Comparison of ENCODE assay signal across 21 mouse cellular contexts in genomic region chr2:105058577-105059116, GRCm38 (mm10). TPM values are rescaled to one million over a fixed set of nuclear protein-coding genes. Genes with fewer than 3 reads are reported as not detected.
DNase-seq lines count a peak whose midpoint lies in the region; ATAC-seq and TF ChIP-seq lines count a peak whose summit lies in the region.
"Had no signal": no experiment of that assay in that cellular context is flagged by ENCODE, and none has a peak within 500 bp of the region (broad histone marks: within the 10 kb centered on the region; RNA-seq: fewer than 3 reads in every experiment).

No protein-coding gene starts in this region.

- H3K36me3 ChIP-seq in kidney, embryonic 14.5 days (ENCODE audit: control insufficient read depth, insufficient read depth, low read length): no peaks in the 10 kb centered on the region
- H3K36me3 ChIP-seq in lung, postnatal 0 days (ENCODE audit: insufficient read depth, low read length): no peaks in the 10 kb centered on the region
- no peaks in the 10 kb centered on the region for H3K36me3 ChIP-seq in liver, embryonic 16.5 days (ENCODE audit: control insufficient read depth, insufficient read depth)
- H3K36me3 ChIP-seq in stomach, postnatal 0 days (ENCODE audit: control insufficient read depth, insufficient read depth, low read length): no peaks in the 10 kb centered on the region
- H3K36me3 ChIP-seq in midbrain, embryonic 14.5 days (ENCODE audit: control insufficient read depth, insufficient read depth, low read length): no peaks in the 10 kb centered on the region
- H3K36me3 ChIP-seq: embryonic facial prominence, embryonic 13.5 days; G1E; hindbrain, embryonic 12.5 days; midbrain, embryonic 10.5 days; neural tube, embryonic 15.5 days had no signal

- no peak overlapping the region for H3K9ac ChIP-seq in kidney, embryonic 14.5 days (ENCODE audit: low read depth, low read length)
- no peak overlapping the region for H3K9ac ChIP-seq in lung, postnatal 0 days (replicated peaks; ENCODE audit: low read depth)
- no peak overlapping the region for H3K9ac ChIP-seq in liver, embryonic 16.5 days (ENCODE audit: low read depth, low read length)
- H3K9ac ChIP-seq in stomach, postnatal 0 days (ENCODE audit: low read length): no peak overlapping the region
- H3K9ac ChIP-seq in midbrain, embryonic 14.5 days (replicated peaks; ENCODE audit: low read length): no peak overlapping the region
- H3K9ac ChIP-seq: embryonic facial prominence, embryonic 13.5 days; hindbrain, embryonic 12.5 days; neural tube, embryonic 15.5 days had no signal

- H3K4me3 ChIP-seq in kidney, embryonic 14.5 days (ENCODE audit: low read length): no peak overlapping the region
- H3K4me3 ChIP-seq in lung, postnatal 0 days (ENCODE audit: low read depth, low read length): no peak overlapping the region
- H3K4me3 ChIP-seq in liver, embryonic 16.5 days (ENCODE audit: low read depth, low read length): no peak overlapping the region
- no peak overlapping the region for H3K4me3 ChIP-seq in stomach, postnatal 0 days (ENCODE audit: low read depth, low read length)
- no peak overlapping the region for H3K4me3 ChIP-seq in midbrain, embryonic 14.5 days (replicated peaks; ENCODE audit: low read depth, low read length)
- H3K4me3 ChIP-seq: embryonic facial prominence, embryonic 13.5 days; hindbrain, embryonic 12.5 days; midbrain, embryonic 10.5 days; neural tube, embryonic 15.5 days had no signal

- no peak overlapping the region for H3K27ac ChIP-seq in kidney, embryonic 14.5 days (ENCODE audit: low read depth, low read length)
- no peak overlapping the region for H3K27ac ChIP-seq in lung, postnatal 0 days (ENCODE audit: low read length)
- H3K27ac ChIP-seq in liver, embryonic 16.5 days (ENCODE audit: low read length): no peak overlapping the region
- H3K27ac ChIP-seq in stomach, postnatal 0 days (replicated peaks): no peak overlapping the region
- H3K27ac ChIP-seq in midbrain, embryonic 14.5 days (replicated peaks; ENCODE audit: low read depth, low read length): no peak overlapping the region
- H3K27ac ChIP-seq: embryonic facial prominence, embryonic 13.5 days; hindbrain, embryonic 12.5 days; midbrain, embryonic 10.5 days; neural tube, embryonic 15.5 days had no signal

- TF ChIP-seq EP300 in lung, postnatal 0 days (IDR thresholded peaks at IDR 0.05): no peak
- no peak for TF ChIP-seq EP300 in stomach, postnatal 0 days (optimal IDR thresholded peaks at IDR 0.05)

- peak; percentile 22 to 43 for DNase-seq in kidney, postnatal 36 days
- DNase-seq in lung, postnatal 0 days (ENCODE audit: low spot score): peak; percentile 20
- no peak for DNase-seq in lung, postnatal 25 days (ENCODE audit: low spot score)
- peak; percentile 17 for DNase-seq in stomach, postnatal 0 days (ENCODE audit: low spot score)
- DNase-seq in midbrain, embryonic 14.5 days: no peak
- DNase-seq: adrenal gland, postnatal 10 days; cerebellum, adult 2 months; lung, adult 2 months; retina, postnatal 1 day had no signal

- no peak for ATAC-seq in kidney, embryonic 14.5 days (ENCODE audit: low FRiP score, low TSS enrichment)
- ATAC-seq in lung, postnatal 0 days: no peak; the same call in 1 of the 2 replicates
- ATAC-seq in liver, embryonic 16.5 days (ENCODE audit: low read depth): peak; percentile 69
- peak; percentile 68 for ATAC-seq in stomach, postnatal 0 days (ENCODE audit: low FRiP score, low TSS enrichment)
- ATAC-seq in midbrain, embryonic 14.5 days (ENCODE audit: low FRiP score, low TSS enrichment): no peak

- no peak for TF ChIP-seq CTCF in lung, postnatal 0 days (IDR thresholded peaks at IDR 0.05)
- no peak for TF ChIP-seq CTCF in stomach, postnatal 0 days (IDR thresholded peaks at IDR 0.05; ENCODE audit: low read depth)

- H3K4me2 ChIP-seq in kidney, embryonic 14.5 days (replicated peaks; ENCODE audit: low read depth, low read length): no peak overlapping the region
- H3K4me2 ChIP-seq in lung, postnatal 0 days (replicated peaks; ENCODE audit: low read depth, low read length): no peak overlapping the region
- H3K4me2 ChIP-seq in liver, embryonic 16.5 days (ENCODE audit: low read depth, low read length): no peak overlapping the region
- H3K4me2 ChIP-seq in stomach, postnatal 0 days (replicated peaks; ENCODE audit: low read depth): no peak overlapping the region
- H3K4me2 ChIP-seq in midbrain, embryonic 14.5 days (ENCODE audit: low read length): no peak overlapping the region
- H3K4me2 ChIP-seq: embryonic facial prominence, embryonic 13.5 days; hindbrain, embryonic 12.5 days; neural tube, embryonic 15.5 days had no signal

- peaks cover 12% of the 10 kb centered on the region; the same call in 1 of the 2 replicates for H3K4me1 ChIP-seq in kidney, embryonic 14.5 days (ENCODE audit: control insufficient read depth, insufficient read depth, low read length)
- H3K4me1 ChIP-seq in lung, postnatal 0 days (ENCODE audit: insufficient read depth, low read depth, low read length): peaks cover 7% of the 10 kb centered on the region; the same call in 1 of the 2 replicates
- no peaks in the 10 kb centered on the region; the same call in 1 of the 2 replicates for H3K4me1 ChIP-seq in liver, embryonic 16.5 days (ENCODE audit: control insufficient read depth, low read depth, low read length)
- H3K4me1 ChIP-seq in stomach, postnatal 0 days (replicated peaks; ENCODE audit: control insufficient read depth, insufficient read depth): no peaks in the 10 kb centered on the region
- no peaks in the 10 kb centered on the region for H3K4me1 ChIP-seq in midbrain, embryonic 14.5 days (ENCODE audit: control insufficient read depth, insufficient read depth, low read length)
- H3K4me1 ChIP-seq: embryonic facial prominence, embryonic 13.5 days; hindbrain, embryonic 12.5 days; neural tube, embryonic 15.5 days had no signal

- WGBS in kidney, embryonic 14.5 days: 52% methylated on average over 7 of the region's 7 CpGs
- whole genome bisulfite sequencing in lung, postnatal 0 days: 36% methylated on average over 7 of the region's 7 CpGs
- 43% methylated on average over 7 of the region's 7 CpGs for WGBS in liver, embryonic 16.5 days (ENCODE audit: insufficient replicate concordance)
- WGBS in stomach, postnatal 0 days: 43% methylated on average over 7 of the region's 7 CpGs
- WGBS in midbrain, embryonic 14.5 days: 75% methylated on average over 7 of the region's 7 CpGs

- H3K27me3 ChIP-seq in kidney, embryonic 14.5 days (ENCODE audit: control insufficient read depth, insufficient read depth, low read length): no peaks in the 10 kb centered on the region
- no peaks in the 10 kb centered on the region for H3K27me3 ChIP-seq in lung, postnatal 0 days (replicated peaks; ENCODE audit: insufficient read depth, low read length)
- no peaks in the 10 kb centered on the region for H3K27me3 ChIP-seq in liver, embryonic 16.5 days (ENCODE audit: control insufficient read depth, insufficient read depth, low read depth, low read length)
- no peaks in the 10 kb centered on the region for H3K27me3 ChIP-seq in stomach, postnatal 0 days (ENCODE audit: control insufficient read depth, insufficient read depth, low read length)
- no peaks in the 10 kb centered on the region for H3K27me3 ChIP-seq in midbrain, embryonic 14.5 days (ENCODE audit: control insufficient read depth, insufficient read depth, low read length)
- H3K27me3 ChIP-seq: embryonic facial prominence, embryonic 13.5 days; hindbrain, embryonic 12.5 days had no signal

- no peaks in the 10 kb centered on the region for H3K9me3 ChIP-seq in kidney, embryonic 14.5 days (ENCODE audit: control insufficient read depth, low read length)
- H3K9me3 ChIP-seq in lung, postnatal 0 days (ENCODE audit: low read length): no peaks in the 10 kb centered on the region
- H3K9me3 ChIP-seq in liver, embryonic 16.5 days (replicated peaks; ENCODE audit: control insufficient read depth, low read length): no peaks in the 10 kb centered on the region
- H3K9me3 ChIP-seq in stomach, postnatal 0 days (ENCODE audit: control insufficient read depth, low read length): no peaks in the 10 kb centered on the region
- H3K9me3 ChIP-seq in midbrain, embryonic 14.5 days (ENCODE audit: control insufficient read depth, low read length): no peaks in the 10 kb centered on the region
- H3K9me3 ChIP-seq: embryonic facial prominence, embryonic 13.5 days; G1E; hindbrain, embryonic 12.5 days; midbrain, embryonic 10.5 days; neural tube, embryonic 15.5 days had no signal

RNA-seq across cellular contexts. Expression of gene Gm11060, which starts 33.2 kb away (rescaled TPM):
- polyA plus RNA-seq in kidney, embryonic 14.5 days (2014; fragmentation: Nextera tagmentation; extraction: Ambion mirVana): not detected in 2 replicates
- not detected in 2 replicates for polyA plus RNA-seq in lung, postnatal 0 days (2015; fragmentation: Nextera tagmentation; extraction: Ambion mirVana)
- polyA plus RNA-seq in liver, embryonic 16.5 days (2015; fragmentation: Nextera tagmentation; extraction: Ambion mirVana): not detected in 2 replicates
- polyA plus RNA-seq in stomach, postnatal 0 days (2015; fragmentation: Nextera tagmentation; extraction: Ambion mirVana): not detected in 2 replicates
- polyA plus RNA-seq in midbrain, embryonic 14.5 days (2014; fragmentation: Nextera tagmentation; extraction: Ambion mirVana): not detected in 2 replicates
- polyA plus RNA-seq: cerebellum, adult 2 months; cortical plate, adult 2 months; embryonic facial prominence, embryonic 13.5 days; G1E; heart, postnatal 0 days; hindbrain, embryonic 12.5 days; kidney, embryonic 16.5 days; limb, embryonic 11.5 days; lung, adult 2 months; midbrain, embryonic 10.5 days; neural tube, embryonic 15.5 days; urinary bladder, adult 2 months had no signal

RNA-seq across cellular contexts. Expression of gene Eif3m, which starts 41.8 kb away (rescaled TPM):
- polyA plus RNA-seq in kidney, embryonic 14.5 days (2014; fragmentation: Nextera tagmentation; extraction: Ambion mirVana): 463 and 518 TPM in 2 replicates
- 177 and 178 TPM in 2 replicates for polyA plus RNA-seq in lung, postnatal 0 days (2015; fragmentation: Nextera tagmentation; extraction: Ambion mirVana)
- 110 and 126 TPM in 2 replicates for polyA plus RNA-seq in liver, embryonic 16.5 days (2015; fragmentation: Nextera tagmentation; extraction: Ambion mirVana)
- 213 and 215 TPM in 2 replicates for polyA plus RNA-seq in stomach, postnatal 0 days (2015; fragmentation: Nextera tagmentation; extraction: Ambion mirVana)
- polyA plus RNA-seq in midbrain, embryonic 14.5 days (2014; fragmentation: Nextera tagmentation; extraction: Ambion mirVana): 212 and 214 TPM in 2 replicates

Comparison
In these comparisons a context has a peak if more than half of its experiments do, and no peak if none do; other contexts are left out.
1. DNase-seq: peak in kidney, postnatal 36 days (2 of 2), lung, postnatal 0 days (single experiment) and stomach, postnatal 0 days (single experiment); none in lung, postnatal 25 days (single experiment) and midbrain, embryonic 14.5 days (single experiment).
2. ATAC-seq: peak in liver, embryonic 16.5 days (single experiment) and stomach, postnatal 0 days (single experiment); none in kidney, embryonic 14.5 days (single experiment), lung, postnatal 0 days (single experiment) and midbrain, embryonic 14.5 days (single experiment).